Mouse (Mus musculus) kidney, adult 2 months (tissue): ENCODE measurements around the gene Edn3. TPM values are rescaled to one million over a fixed set of nuclear protein-coding genes. Genes with fewer than 3 reads are reported as not detected.
A peak's percentile ranks its signal among the peaks of the same experiment; 100 is the strongest.

Experiments used
- DNase-seq: peaks from one replicate; pipeline ENCODE4 v3.0.0; 2021
- H3K27ac ChIP-seq: fragments of 200-500 bp; 2 replicates; pipeline ENCODE4 v1.5.1; 2012; ENCODE audit warnings: low read depth, low read length, control low read depth, inconsistent platforms; ENCODE audit not compliant: insufficient read depth
- H3K27me3 ChIP-seq: fragments of 200-500 bp; replicated peaks from 2 replicates; pipeline ENCODE4 v1.6.1; 2012; ENCODE audit warnings: mild to moderate bottlenecking, moderate library complexity, low read length, inconsistent platforms; ENCODE audit not compliant: control insufficient read depth, insufficient read depth
- H3K36me3 ChIP-seq: fragments of 200-500 bp; 2 replicates; pipeline ENCODE4 v1.6.1; 2012; ENCODE audit warnings: mild to moderate bottlenecking, moderate library complexity, low read length, inconsistent platforms; ENCODE audit not compliant: control insufficient read depth, insufficient read depth
- H3K4me1 ChIP-seq: fragments of 200-500 bp; 2 replicates; pipeline ENCODE4 v1.6.1; 2011; ENCODE audit warnings: low read length; ENCODE audit not compliant: control insufficient read depth, insufficient read depth
- H3K4me3 ChIP-seq: fragments of 200-500 bp; 2 replicates; pipeline ENCODE4 v1.5.1; 2011; ENCODE audit warnings: mild to moderate bottlenecking, low read depth, low read length, control low read depth; ENCODE audit not compliant: insufficient read depth
- CTCF ChIP-seq: fragments of 200-500 bp; conservative IDR thresholded peaks from 2 replicates; pipeline ENCODE4 v1.5.1; 2011; ENCODE audit warnings: low read depth, mild to moderate bottlenecking, control low read depth, low read length, moderate library complexity, mixed read lengths; ENCODE audit not compliant: insufficient read depth, insufficient read length
- POLR2A ChIP-seq: fragments of 200-500 bp; IDR thresholded peaks from one replicate; pipeline ENCODE4 v1.6.1; 2011; ENCODE audit warnings: low read depth, low read length, control low read depth
- WGBS: fragments of 180-500 bp; shearing (Covaris S2); methylation state at CpG from one replicate; pipeline ENCODE4 v1.1.7; 2018; 5-methylcytosine and 5-hydroxymethylcytosine counted together
- polyA plus RNA-seq: library from polyadenylated mRNA; depleted of rRNA; stranded (reverse); fragments of >200 nt; gene quantifications from 2 replicates; pipeline ENCODE4 v1.2.3, GENCODE M21; 2012; rRNA removed

Edn3 gene
- 3.7 and 3.9 TPM in 2 replicates for polyA plus RNA-seq

DNA sequence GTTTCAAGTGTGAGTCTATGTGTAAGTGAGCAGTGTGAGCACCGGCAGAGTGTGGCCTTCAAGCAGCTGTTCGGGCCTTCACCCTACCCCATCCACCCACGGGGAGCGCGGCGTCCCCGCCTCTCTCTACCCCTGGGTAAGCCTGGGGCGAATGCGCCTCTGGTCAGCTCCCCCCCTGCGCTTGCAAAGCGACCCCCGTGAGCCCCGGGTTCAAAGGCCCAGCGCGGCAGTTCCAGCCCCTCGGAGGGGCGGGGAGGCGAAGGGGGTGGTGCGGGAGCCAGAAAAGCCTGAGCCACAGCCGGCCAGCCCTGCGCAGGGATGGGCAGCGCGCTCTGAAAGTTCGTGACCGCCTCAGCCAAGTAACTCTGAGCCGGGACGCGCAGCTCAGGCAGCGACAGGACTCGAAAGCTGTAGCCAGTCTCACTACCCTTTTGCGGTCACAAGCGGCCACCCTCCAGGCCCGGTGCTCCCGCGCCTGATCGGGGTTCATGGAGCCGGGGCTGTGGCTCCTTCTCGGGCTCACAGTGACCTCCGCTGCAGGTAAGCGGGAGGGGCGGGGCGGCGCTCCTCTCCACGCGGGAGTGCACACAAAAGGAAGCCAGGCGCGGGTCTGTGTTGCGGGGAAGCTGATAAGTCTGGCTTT is at the start of gene Edn3:
Edn3 (plus strand) TSS at position 141 of the 643 bp plus-strand sequence.
- Histone ChIP-seq H3K27me3 (no peaks in the 10 kb centered on the region), H3K4me1 (no peaks in the 10 kb centered on the region), H3K27ac (no peak within 1 kb of the TSS), H3K36me3 (no peaks in the 10 kb centered on the region), H3K4me3 (peak within 1 kb of the TSS; percentile 25; the same call in 1 of the 2 replicates)
- 4% methylated on average over 48 of the region's 48 CpGs for WGBS
- TF ChIP-seq CTCF = no peak
- no peak for TF ChIP-seq POLR2A
- peak; percentile 5 for DNase-seq

DNA sequence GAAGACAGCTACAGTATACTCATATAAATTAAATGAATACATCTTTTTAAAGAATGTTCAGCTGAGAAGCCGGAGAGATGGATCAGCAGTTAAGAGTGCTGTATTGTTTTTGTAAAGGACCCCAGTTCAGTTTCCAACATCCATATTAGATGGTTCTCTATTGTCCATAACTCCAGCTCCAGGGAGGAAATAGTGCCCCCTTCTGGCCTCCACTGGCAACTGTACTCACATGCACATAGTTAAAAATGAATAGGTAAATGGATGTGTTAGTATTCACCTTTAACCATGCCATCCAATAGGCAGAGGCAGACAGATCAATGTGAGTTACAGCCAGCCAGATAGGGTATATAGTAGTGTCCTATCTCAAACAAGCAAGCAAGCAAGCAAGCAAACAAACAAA is 48.4 kb upstream of the Edn3 start:
- WGBS = 97% methylated on average over 1 of the region's 1 CpGs
- H3K36me3 ChIP-seq = no peaks in the 10 kb centered on the region
- H3K4me3 ChIP-seq = no peak overlapping the region

DNA sequence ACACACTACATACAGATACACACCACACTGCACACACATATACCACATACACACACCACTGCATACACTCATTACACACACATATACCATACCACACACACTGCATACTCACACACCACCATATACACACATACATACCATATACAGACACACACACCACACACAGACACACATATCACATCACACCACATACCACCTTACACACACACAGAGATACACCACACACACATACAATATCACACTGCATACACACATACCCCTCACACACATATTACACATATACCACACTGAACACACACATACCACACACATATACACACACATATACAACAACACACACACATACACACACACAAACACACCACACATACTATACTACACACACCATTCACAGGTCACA is 44.5 kb upstream of the Edn3 start:
- no peak for DNase-seq
- H3K4me3 ChIP-seq = no peak overlapping the region
- no peaks in the 10 kb centered on the region for H3K36me3 ChIP-seq
- no peak overlapping the region for H3K27ac ChIP-seq
- no peaks in the 10 kb centered on the region for H3K27me3 ChIP-seq
- H3K4me1 ChIP-seq = no peaks in the 10 kb centered on the region
- TF ChIP-seq POLR2A (no peak), CTCF (no peak)

More for the DNA sequence above, 48.4 kb upstream of the Edn3 start:
- Histone ChIP-seq H3K27me3 (no peaks in the 10 kb centered on the region), H3K27ac (no peak overlapping the region), H3K4me1 (no peaks in the 10 kb centered on the region)
- TF ChIP-seq CTCF (no peak), POLR2A (no peak)
- DNase-seq = no peak

DNA sequence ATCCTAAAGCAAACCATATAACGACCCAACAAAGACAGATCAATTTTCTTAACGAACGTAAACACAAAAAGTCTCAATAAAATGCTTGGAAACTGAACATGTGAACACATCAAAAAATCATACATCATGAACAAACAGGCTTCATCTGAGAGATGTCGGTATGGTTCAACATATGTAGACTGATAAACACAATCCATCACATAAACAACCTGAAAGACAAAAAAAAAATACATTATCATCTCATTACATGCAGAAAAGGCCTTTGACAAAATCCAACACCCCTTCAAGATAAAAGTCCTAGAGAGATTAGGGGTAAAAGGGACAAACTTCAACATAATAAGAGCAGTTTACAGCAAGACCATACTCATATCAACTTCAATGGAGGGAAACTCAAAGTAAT is 42.6 kb upstream of the Edn3 start:
- DNase-seq = no peak
- Histone ChIP-seq H3K4me1 (no peaks in the 10 kb centered on the region), H3K27me3 (no peaks in the 10 kb centered on the region), H3K36me3 (no peaks in the 10 kb centered on the region), H3K27ac (no peak overlapping the region), H3K4me3 (no peak overlapping the region)
- TF ChIP-seq CTCF = no peak
- TF ChIP-seq POLR2A = no peak
- 87% methylated on average over 4 of the region's 4 CpGs for WGBS

DNA sequence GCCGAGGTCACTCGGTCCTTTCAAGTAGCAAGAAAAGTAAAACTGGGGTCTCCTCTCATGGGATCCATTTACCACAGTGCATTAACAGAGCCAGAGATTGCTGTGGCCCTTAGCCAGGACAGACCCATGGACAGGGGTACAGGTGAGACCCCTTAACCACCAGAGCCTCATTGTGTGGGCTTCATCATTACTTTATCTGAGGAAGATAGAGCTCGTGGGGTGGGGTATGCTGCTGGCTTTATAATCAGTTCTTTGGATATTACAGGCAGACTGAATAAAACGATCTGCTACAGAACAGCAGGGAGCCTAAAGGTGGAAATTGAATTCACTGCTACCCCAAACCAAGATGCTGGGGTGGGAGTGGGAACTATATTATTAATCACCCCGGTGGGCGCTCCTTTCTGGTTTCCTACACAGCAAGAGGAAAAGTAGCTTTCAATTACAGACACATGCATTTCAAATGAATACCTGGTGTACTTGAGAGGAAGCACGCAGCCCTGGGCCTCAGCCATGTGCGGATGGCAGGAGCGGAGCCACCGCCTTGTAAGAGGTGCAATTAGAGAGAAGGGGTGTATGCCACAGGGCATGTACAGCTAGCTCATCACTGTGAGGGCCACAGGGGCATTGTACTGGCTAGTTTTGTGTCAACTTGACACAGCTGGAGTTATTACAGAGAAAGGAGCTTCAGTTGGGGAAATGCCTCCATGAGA is 33.1 kb upstream of the Edn3 start:
- no peaks in the 10 kb centered on the region for H3K36me3 ChIP-seq
- no peak for TF ChIP-seq POLR2A
- TF ChIP-seq CTCF = no peak
- no peak overlapping the region for H3K27ac ChIP-seq
- WGBS = 93% methylated on average over 10 of the region's 10 CpGs
- no peak overlapping the region for H3K4me3 ChIP-seq
- H3K4me1 ChIP-seq = no peaks in the 10 kb centered on the region
- no peak for DNase-seq
- no peaks in the 10 kb centered on the region for H3K27me3 ChIP-seq

DNA sequence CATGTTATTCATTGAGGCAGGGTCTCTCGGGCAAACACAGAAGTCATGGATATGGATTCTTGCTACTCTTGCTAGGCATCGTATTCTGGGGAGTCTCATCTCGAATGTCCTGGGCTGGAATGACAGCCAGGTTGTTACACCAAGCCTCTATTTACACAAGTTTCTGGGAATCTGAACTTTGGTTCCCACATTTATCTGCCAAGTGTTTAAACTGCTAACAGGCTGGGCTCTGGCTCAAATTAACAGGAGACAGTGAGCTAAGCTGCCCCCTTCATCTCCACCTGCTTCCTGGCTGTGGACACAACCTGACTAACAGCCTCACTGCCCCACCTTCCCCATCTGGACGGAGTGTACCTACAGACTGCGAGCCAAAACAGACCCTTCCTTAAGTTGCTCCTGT is 28.5 kb upstream of the Edn3 start:
- no peak for DNase-seq
- no peak overlapping the region for H3K4me3 ChIP-seq
- TF ChIP-seq CTCF = no peak
- no peak for TF ChIP-seq POLR2A
- no peaks in the 10 kb centered on the region for H3K4me1 ChIP-seq
- no peaks in the 10 kb centered on the region for H3K27me3 ChIP-seq
- no peaks in the 10 kb centered on the region for H3K36me3 ChIP-seq
- 71% methylated on average over 5 of the region's 5 CpGs for WGBS
- no peak overlapping the region for H3K27ac ChIP-seq

DNA sequence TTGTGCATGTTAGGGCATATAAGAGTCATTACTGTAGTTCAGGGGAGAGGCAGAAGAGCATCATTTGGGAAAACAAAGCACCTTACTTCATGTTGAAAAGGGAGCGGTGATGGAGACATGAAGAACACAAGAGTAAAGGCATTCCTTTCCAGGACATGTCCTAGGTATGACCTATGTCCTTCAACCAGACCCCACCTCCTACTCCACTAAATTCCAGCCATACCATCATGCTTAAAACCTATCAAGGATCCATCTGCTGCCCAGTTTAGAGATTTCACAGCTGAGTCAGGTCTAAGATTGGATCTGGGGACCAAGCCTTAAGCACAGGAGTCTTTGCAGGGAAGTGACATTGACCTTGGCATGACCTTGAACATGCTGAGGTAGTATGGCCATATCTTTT is 25.1 kb upstream of the Edn3 start:
- WGBS = 100% methylated on average over 1 of the region's 1 CpGs
- no peaks in the 10 kb centered on the region for H3K4me1 ChIP-seq
- DNase-seq = no peak

More for the DNA sequence above, 25.1 kb upstream of the Edn3 start:
- Histone ChIP-seq H3K4me3 (no peak overlapping the region), H3K36me3 (no peaks in the 10 kb centered on the region), H3K27ac (no peak overlapping the region), H3K27me3 (no peaks in the 10 kb centered on the region)
- TF ChIP-seq POLR2A (no peak), CTCF (no peak)
